Mouse (Mus musculus) layer of hippocampus, adult 2 months (tissue): ENCODE data around the gene Gm17359. TPM values are rescaled to one million over a fixed set of nuclear protein-coding genes. Genes with fewer than 3 reads are reported as not detected.

ENCODE experiments used
- DNase-seq, 2 experiments: peaks; one replicate each; pipeline ENCODE4 v3.0.0; 2022; ENCODE audit warnings: low spot score in 2 of 2
- H3K27ac ChIP-seq: fragments of 200-600 bp; 2 replicates; pipeline ENCODE4 v1.8.1; 2022
- H3K4me3 ChIP-seq: fragments of 200-600 bp; 2 replicates; pipeline ENCODE4 v1.8.1; 2022; ENCODE audit warnings: mild to moderate bottlenecking
- CTCF ChIP-seq: fragments of 200-600 bp; conservative IDR thresholded peaks from 2 replicates; pipeline ENCODE4 v1.8.1; 2022; ENCODE audit warnings: antibody characterized with exemption, mild to moderate bottlenecking, moderate library complexity
- total RNA-seq, 2 experiments: library from RNA; stranded (reverse); gene quantifications; 2 replicates each; pipeline ENCODE4 v1.2.3; 2021

Gene Gm17359
- total RNA-seq, 2 experiments from 2014 or later, result not detected

- Histone ChIP-seq H3K4me3 (no peak overlapping the region), H3K27ac (no peak overlapping the region)
- no peak for DNase-seq
- TF ChIP-seq CTCF, result no peak
These were observed 34.0 kb downstream of the Gm17359 start for GRCm38 (mm10) chr3:79370385-79370929.

GRCm38 (mm10) chr3:79371506-79372195, 35.2 kb downstream of the Gm17359 start:
- DNase-seq, result no peak
- Histone ChIP-seq H3K27ac (no peak overlapping the region), H3K4me3 (no peak overlapping the region)
- TF ChIP-seq CTCF, result no peak

GRCm38 (mm10) chr3:79373930-79374329, 37.5 kb downstream of the Gm17359 start:
- DNase-seq, result no peak
- TF ChIP-seq CTCF, result no peak
- H3K27ac ChIP-seq, result no peak overlapping the region
- no peak overlapping the region for H3K4me3 ChIP-seq

GRCm38 (mm10) chr3:79378086-79378485, 41.6 kb downstream of the Gm17359 start:
- no peak for TF ChIP-seq CTCF
- Histone ChIP-seq H3K4me3 (no peak overlapping the region), H3K27ac (no peak overlapping the region)
- no peak for DNase-seq

- no peak for DNase-seq
- no peak overlapping the region for H3K27ac ChIP-seq
These were observed 42.9 kb downstream of the Gm17359 start for GRCm38 (mm10) chr3:79379255-79379836.

GRCm38 (mm10) chr3:79379873-79380595, 43.6 kb downstream of the Gm17359 start:
- no peak overlapping the region for H3K27ac ChIP-seq
- no peak overlapping the region for H3K4me3 ChIP-seq
- TF ChIP-seq CTCF, result no peak
- DNase-seq, result no peak

More at GRCm38 (mm10) chr3:79379255-79379836, 42.9 kb downstream of the Gm17359 start:
- TF ChIP-seq CTCF, result no peak
- no peak overlapping the region for H3K4me3 ChIP-seq

- no peak for DNase-seq
- Histone ChIP-seq H3K27ac (no peak overlapping the region), H3K4me3 (no peak overlapping the region)
- no peak for TF ChIP-seq CTCF
These were observed 44.9 kb downstream of the Gm17359 start for GRCm38 (mm10) chr3:79381398-79381797.

- no peak for DNase-seq
- no peak overlapping the region for H3K4me3 ChIP-seq
- no peak overlapping the region for H3K27ac ChIP-seq
- no peak for TF ChIP-seq CTCF
These were observed 49.1 kb downstream of the Gm17359 start for GRCm38 (mm10) chr3:79385434-79386029.

- no peak for TF ChIP-seq CTCF
- DNase-seq, result no peak
- no peak overlapping the region for H3K4me3 ChIP-seq
- no peak overlapping the region for H3K27ac ChIP-seq
These were observed 52.6 kb downstream of the Gm17359 start for GRCm38 (mm10) chr3:79389081-79389480.

- Histone ChIP-seq H3K27ac (no peak overlapping the region), H3K4me3 (no peak overlapping the region)
- no peak for DNase-seq
- no peak for TF ChIP-seq CTCF
These were observed 64.1 kb downstream of the Gm17359 start for GRCm38 (mm10) chr3:79400552-79400951.

GRCm38 (mm10) chr3:79402056-79402455, 65.6 kb downstream of the Gm17359 start:
- no peak overlapping the region for H3K4me3 ChIP-seq
- no peak overlapping the region for H3K27ac ChIP-seq
- no peak for TF ChIP-seq CTCF
- no peak for DNase-seq

- no peak for TF ChIP-seq CTCF
- H3K27ac ChIP-seq, result no peak overlapping the region
- no peak overlapping the region for H3K4me3 ChIP-seq
- DNase-seq, result no peak
These were observed 72.1 kb downstream of the Gm17359 start for GRCm38 (mm10) chr3:79408546-79408945.
